Mouse (Mus musculus): ENCODE data around the gene Traf3ip3. TPM values are rescaled to one million over a fixed set of nuclear protein-coding genes. Genes with fewer than 3 reads are reported as not detected.

The Traf3ip3 gene
- polyA plus RNA-seq, 1 experiment from 2014 or later, result not detected

- no peak for ATAC-seq
- TF ChIP-seq CTCF (IDR thresholded peaks at IDR 0.05), result no peak
- ChIA-PET POLR2A (no interaction called here), CTCF (interaction anchor here (2.4 kb wide), 1 partner anchor 38 kb away, joined by 7 read pairs; the partner anchor contains the start of gene Diexf)
- in situ Hi-C loops (cut with MboI; ENCODE audit: low pct_unique_long_range_greater_than_20kb), result no loop called here
- H3K27me3 ChIP-seq, result no peaks in the 10 kb centered on the region
- DNase-seq (ENCODE audit: low read depth, low spot score), result no peak
These were observed 33.8 kb downstream of the Traf3ip3 start, which contains the start of gene A130010J15Rik for GRCm38 (mm10) chr1:193167746-193168145. Gene A130010J15Rik (plus strand): TSS chr1:193168046.

GRCm38 (mm10) chr1:193160317-193161032, 41.0 kb downstream of the Traf3ip3 start:
- POLR2A ChIA-PET, result interaction anchor here (1.0 kb wide), 1 partner anchor 123 kb away, joined by 3 read pairs; no protein-coding TSS in a partner anchor
- no peak for TF ChIP-seq CTCF (IDR thresholded peaks at IDR 0.05)
- CTCF ChIA-PET, result interaction anchor here (1.3 to 1.8 kb wide), 3 partner anchors 11 to 30 kb away, joined by 3 to 5 read pairs (median 4); partner anchors contain the start of gene Diexf
- no peak for ATAC-seq
- H3K27me3 ChIP-seq, result no peaks in the 10 kb centered on the region
- in situ Hi-C loops (cut with MboI; ENCODE audit: low pct_unique_long_range_greater_than_20kb), result no loop called here
- DNase-seq (ENCODE audit: low read depth, low spot score), result no peak

GRCm38 (mm10) chr1:193159613-193160012, 41.9 kb downstream of the Traf3ip3 start:
- DNase-seq (ENCODE audit: low read depth, low spot score) (no peak), ATAC-seq (no peak)
- in situ Hi-C loops (cut with MboI; ENCODE audit: low pct_unique_long_range_greater_than_20kb), result no loop called here
- CTCF ChIA-PET, result interaction anchor here (1.6 to 1.8 kb wide), 2 partner anchors 10 to 16 kb away, joined by 3 to 4 read pairs; no protein-coding TSS in a partner anchor
- no peaks in the 10 kb centered on the region for H3K27me3 ChIP-seq
- TF ChIP-seq CTCF (IDR thresholded peaks at IDR 0.05), result no peak
- POLR2A ChIA-PET, result no interaction called here

GRCm38 (mm10) chr1:193159163-193159562, 42.3 kb downstream of the Traf3ip3 start:
- ATAC-seq (no peak), DNase-seq (ENCODE audit: low read depth, low spot score) (no peak)
- TF ChIP-seq CTCF (IDR thresholded peaks at IDR 0.05), result no peak
- in situ Hi-C loops (cut with MboI; ENCODE audit: low pct_unique_long_range_greater_than_20kb), result no loop called here
- POLR2A ChIA-PET, result no interaction called here
- no peaks in the 10 kb centered on the region for H3K27me3 ChIP-seq
- CTCF ChIA-PET, result interaction anchor here (1.5 to 1.8 kb wide), 2 partner anchors 10 to 11 kb away, joined by 4 to 5 read pairs; no protein-coding TSS in a partner anchor

- DNase-seq (ENCODE audit: low read depth, low spot score) (no peak), ATAC-seq (peak; percentile 6)
- ChIA-PET CTCF (interaction anchor here (1.3 kb wide), 1 partner anchor 9 kb away, joined by 4 read pairs; no protein-coding TSS in a partner anchor), POLR2A (no interaction called here)
- no peak for TF ChIP-seq CTCF (IDR thresholded peaks at IDR 0.05)
- no peaks in the 10 kb centered on the region for H3K27me3 ChIP-seq
- in situ Hi-C loops (cut with MboI; ENCODE audit: low pct_unique_long_range_greater_than_20kb), result no loop called here
These were observed 44.4 kb downstream of the Traf3ip3 start for GRCm38 (mm10) chr1:193157111-193157492.

- POLR2A ChIA-PET, result no interaction called here
- ATAC-seq (peak; percentile 72), DNase-seq (ENCODE audit: low read depth, low spot score) (peak; percentile 71)
- in situ Hi-C loops (cut with MboI; ENCODE audit: low pct_unique_long_range_greater_than_20kb), result no loop called here
- TF ChIP-seq CTCF (IDR thresholded peaks at IDR 0.05), result no peak
- CTCF ChIA-PET, result interaction anchor here (1.3 kb wide), 1 partner anchor 9 kb away, joined by 4 read pairs; no protein-coding TSS in a partner anchor
- H3K27me3 ChIP-seq, result no peaks in the 10 kb centered on the region
These were observed 45.0 kb downstream of the Traf3ip3 start for GRCm38 (mm10) chr1:193156316-193157110.

- DNase-seq (ENCODE audit: low read depth, low spot score) (no peak), ATAC-seq (no peak)
- in situ Hi-C loops (cut with MboI; ENCODE audit: low pct_unique_long_range_greater_than_20kb), result no loop called here
- POLR2A ChIA-PET, result no interaction called here
- no peak for TF ChIP-seq CTCF (IDR thresholded peaks at IDR 0.05)
- CTCF ChIA-PET, result interaction anchor here (1.7 kb wide), 1 partner anchor 23 kb away, joined by 5 read pairs; the partner anchor contains the start of gene Diexf
- H3K27me3 ChIP-seq, result no peaks in the 10 kb centered on the region
These were observed 47.9 kb downstream of the Traf3ip3 start for GRCm38 (mm10) chr1:193153561-193153960.

GRCm38 (mm10) chr1:193152872-193153271, 48.6 kb downstream of the Traf3ip3 start, which contains the start of gene Irf6:
Gene Irf6 (plus strand): TSS chr1:193153111.
- in situ Hi-C loops (cut with MboI; ENCODE audit: low pct_unique_long_range_greater_than_20kb), result no loop called here
- H3K27me3 ChIP-seq, result no peaks in the 10 kb centered on the region
- no peak for TF ChIP-seq CTCF (IDR thresholded peaks at IDR 0.05)
- CTCF ChIA-PET, result interaction anchor here (1.7 kb wide), 1 partner anchor 23 kb away, joined by 5 read pairs; the partner anchor contains the start of gene Diexf
- DNase-seq (ENCODE audit: low read depth, low spot score) (no peak), ATAC-seq (no peak)
- POLR2A ChIA-PET, result no interaction called here

GRCm38 (mm10) chr1:193151134-193151533, 50.4 kb downstream of the Traf3ip3 start:
- DNase-seq (ENCODE audit: low read depth, low spot score), result no peak
- H3K27me3 ChIP-seq, result no peaks in the 10 kb centered on the region

GRCm38 (mm10) chr1:193149231-193149630, 52.3 kb downstream of the Traf3ip3 start:
- no peak for TF ChIP-seq CTCF (IDR thresholded peaks at IDR 0.05)
- DNase-seq (ENCODE audit: low read depth, low spot score), result no peak
- in situ Hi-C loops (cut with MboI; ENCODE audit: low pct_unique_long_range_greater_than_20kb), result no loop called here
- ChIA-PET POLR2A (no interaction called here), CTCF (interaction anchor here (1.4 to 1.5 kb wide), 2 partner anchors 9 to 11 kb away, joined by 4 to 5 read pairs; no protein-coding TSS in a partner anchor)
- ATAC-seq, result no peak
- H3K27me3 ChIP-seq, result no peaks in the 10 kb centered on the region

More at GRCm38 (mm10) chr1:193151134-193151533, 50.4 kb downstream of the Traf3ip3 start:
- in situ Hi-C loops (cut with MboI; ENCODE audit: low pct_unique_long_range_greater_than_20kb), result no loop called here
- TF ChIP-seq CTCF (IDR thresholded peaks at IDR 0.05), result no peak
- ChIA-PET POLR2A (no interaction called here), CTCF (interaction anchor here (1.1 to 1.8 kb wide), 2 partner anchors 18 to 20 kb away, joined by 5 read pairs; no protein-coding TSS in a partner anchor)
- ATAC-seq, result no peak
